Mouse (Mus musculus): ENCODE measurements around the gene Olfr976. TPM values are rescaled to one million over a fixed set of nuclear protein-coding genes. Genes with fewer than 3 reads are reported as not detected.
"Not testable (repeated sequence)": the region's sequence is repeated elsewhere in the genome, so short reads cannot be mapped to it uniquely, and the experiment has no call there.

The Olfr976 gene
- not detected in 2 replicates for polyA plus RNA-seq (2015; fragmentation: Nextera tagmentation; extraction: Ambion mirVana)

GRCm38 (mm10) chr9:39961033-39961432, at the start of gene Olfr976:
Gene Olfr976, minus strand, starts transcription at chr9:39961133.
- H3K4me1 ChIP-seq; H3K27ac ChIP-seq; H3K9ac ChIP-seq; H3K36me3 ChIP-seq; H3K9me3 ChIP-seq; H3K4me2 ChIP-seq; H3K27me3 ChIP-seq (replicated peaks); ATAC-seq (ENCODE audit: insufficient read depth, low FRiP score, low read depth); H3K4me3 ChIP-seq (replicated peaks): not testable (repeated sequence)
- WGBS = 81% methylated on average over 8 of the region's 9 CpGs

- H3K4me3 ChIP-seq (replicated peaks) = no peak within 1 kb of the TSS
- no peaks in the 10 kb centered on the region for H3K36me3 ChIP-seq
- no peaks in the 10 kb centered on the region for H3K27me3 ChIP-seq (replicated peaks)
- no peak within 1 kb of the TSS for H3K4me2 ChIP-seq
- 74% methylated on average over 1 of the region's 1 CpGs for WGBS
- no peaks in the 10 kb centered on the region for H3K9me3 ChIP-seq
- H3K9ac ChIP-seq = no peak within 1 kb of the TSS
- H3K4me1 ChIP-seq = no peaks in the 10 kb centered on the region
- no peak within 1 kb of the TSS for H3K27ac ChIP-seq
- no peak for ATAC-seq (ENCODE audit: insufficient read depth, low FRiP score, low read depth)
These were observed 48.5 kb upstream of the Olfr976 start, which contains the start of gene Olfr980 for GRCm38 (mm10) chr9:40009482-40009881. Gene Olfr980, minus strand, starts transcription at chr9:40009582.

GRCm38 (mm10) chr9:40003365-40003764, 42.4 kb upstream of the Olfr976 start, which contains the start of gene Olfr979:
Gene Olfr979, minus strand, starts transcription at chr9:40003465.
- Histone ChIP-seq H3K4me3 (replicated peaks) (no peak within 1 kb of the TSS), H3K4me1 (no peaks in the 10 kb centered on the region), H3K27me3 (replicated peaks) (no peaks in the 10 kb centered on the region), H3K9me3 (no peaks in the 10 kb centered on the region), H3K4me2 (no peak within 1 kb of the TSS), H3K36me3 (no peaks in the 10 kb centered on the region), H3K9ac (no peak within 1 kb of the TSS), H3K27ac (no peak within 1 kb of the TSS)
- ATAC-seq (ENCODE audit: insufficient read depth, low FRiP score, low read depth) = no peak
- WGBS = 97% methylated on average over 1 of the region's 1 CpGs

- H3K36me3 ChIP-seq = no peaks in the 10 kb centered on the region
- 81% methylated on average over 2 of the region's 2 CpGs for WGBS
- no peak within 1 kb of the TSS for H3K9ac ChIP-seq
- H3K4me2 ChIP-seq = no peak within 1 kb of the TSS
- no peak within 1 kb of the TSS for H3K27ac ChIP-seq
- no peaks in the 10 kb centered on the region for H3K9me3 ChIP-seq
- H3K27me3 ChIP-seq (replicated peaks) = no peaks in the 10 kb centered on the region
- ATAC-seq (ENCODE audit: insufficient read depth, low FRiP score, low read depth) = no peak
- H3K4me1 ChIP-seq = no peaks in the 10 kb centered on the region
- no peak within 1 kb of the TSS for H3K4me3 ChIP-seq (replicated peaks)
These were observed 30.9 kb upstream of the Olfr976 start, which contains the start of gene Olfr978 for GRCm38 (mm10) chr9:39991813-39992212. Gene Olfr978, plus strand, starts transcription at chr9:39992113.

GRCm38 (mm10) chr9:39976581-39977145, 15.7 kb upstream of the Olfr976 start:
- not testable (repeated sequence) for H3K36me3 ChIP-seq; H3K4me3 ChIP-seq (replicated peaks); H3K9me3 ChIP-seq; H3K4me2 ChIP-seq; H3K27me3 ChIP-seq (replicated peaks); ATAC-seq (ENCODE audit: insufficient read depth, low FRiP score, low read depth); H3K9ac ChIP-seq; H3K4me1 ChIP-seq; H3K27ac ChIP-seq
- 83% methylated on average over 1 of the region's 1 CpGs for WGBS

GRCm38 (mm10) chr9:39951946-39952345, 9.0 kb downstream of the Olfr976 start, which contains the start of gene Olfr975:
Gene Olfr975, minus strand, starts transcription at chr9:39952046.
- Histone ChIP-seq H3K4me1 (no peaks in the 10 kb centered on the region), H3K4me3 (replicated peaks) (no peak within 1 kb of the TSS), H3K4me2 (no peak within 1 kb of the TSS), H3K36me3 (no peaks in the 10 kb centered on the region), H3K27ac (no peak within 1 kb of the TSS), H3K27me3 (replicated peaks) (no peaks in the 10 kb centered on the region), H3K9ac (no peak within 1 kb of the TSS), H3K9me3 (no peaks in the 10 kb centered on the region)
- ATAC-seq (ENCODE audit: insufficient read depth, low FRiP score, low read depth) = no peak
- 68% methylated on average over 1 of the region's 1 CpGs for WGBS

DNA sequence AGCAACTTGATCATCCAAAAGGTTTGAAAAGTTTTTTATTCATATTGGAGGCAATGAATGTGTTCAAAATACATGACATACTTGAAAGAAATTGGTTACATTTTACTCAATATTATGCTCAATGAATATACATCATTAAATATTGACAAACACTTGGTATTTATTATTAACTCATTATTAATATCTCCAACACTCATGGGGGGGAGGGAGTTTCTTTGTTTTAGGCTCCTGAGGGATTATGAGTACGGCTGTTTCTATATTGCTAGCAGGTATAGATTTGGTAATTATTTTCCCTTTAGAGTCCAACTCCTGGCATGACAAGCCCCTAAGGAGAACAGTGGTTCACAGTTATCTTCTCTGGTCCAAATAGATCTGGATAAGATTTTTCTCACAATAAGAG, 23.7 kb downstream of the Olfr976 start, which contains the start of gene Olfr974:
TSS of gene Olfr974 (plus strand) at position 301 of the 400 bp plus-strand sequence.
- Histone ChIP-seq H3K4me1 (no peaks in the 10 kb centered on the region), H3K27me3 (replicated peaks) (no peaks in the 10 kb centered on the region), H3K4me3 (replicated peaks) (no peak within 1 kb of the TSS), H3K4me2 (no peak within 1 kb of the TSS), H3K9me3 (no peaks in the 10 kb centered on the region), H3K9ac (no peak within 1 kb of the TSS), H3K36me3 (no peaks in the 10 kb centered on the region), H3K27ac (no peak within 1 kb of the TSS)
- 81% methylated on average over 1 of the region's 1 CpGs for WGBS
- no peak for ATAC-seq (ENCODE audit: insufficient read depth, low FRiP score, low read depth)

- WGBS = 67% methylated on average over 1 of the region's 1 CpGs
- H3K9ac ChIP-seq; H3K36me3 ChIP-seq; H3K4me1 ChIP-seq; H3K27me3 ChIP-seq (replicated peaks); H3K9me3 ChIP-seq; H3K4me3 ChIP-seq (replicated peaks); ATAC-seq (ENCODE audit: insufficient read depth, low FRiP score, low read depth); H3K27ac ChIP-seq; H3K4me2 ChIP-seq: not testable (repeated sequence)
These were observed 32.1 kb downstream of the Olfr976 start for GRCm38 (mm10) chr9:39928837-39929236.

DNA sequence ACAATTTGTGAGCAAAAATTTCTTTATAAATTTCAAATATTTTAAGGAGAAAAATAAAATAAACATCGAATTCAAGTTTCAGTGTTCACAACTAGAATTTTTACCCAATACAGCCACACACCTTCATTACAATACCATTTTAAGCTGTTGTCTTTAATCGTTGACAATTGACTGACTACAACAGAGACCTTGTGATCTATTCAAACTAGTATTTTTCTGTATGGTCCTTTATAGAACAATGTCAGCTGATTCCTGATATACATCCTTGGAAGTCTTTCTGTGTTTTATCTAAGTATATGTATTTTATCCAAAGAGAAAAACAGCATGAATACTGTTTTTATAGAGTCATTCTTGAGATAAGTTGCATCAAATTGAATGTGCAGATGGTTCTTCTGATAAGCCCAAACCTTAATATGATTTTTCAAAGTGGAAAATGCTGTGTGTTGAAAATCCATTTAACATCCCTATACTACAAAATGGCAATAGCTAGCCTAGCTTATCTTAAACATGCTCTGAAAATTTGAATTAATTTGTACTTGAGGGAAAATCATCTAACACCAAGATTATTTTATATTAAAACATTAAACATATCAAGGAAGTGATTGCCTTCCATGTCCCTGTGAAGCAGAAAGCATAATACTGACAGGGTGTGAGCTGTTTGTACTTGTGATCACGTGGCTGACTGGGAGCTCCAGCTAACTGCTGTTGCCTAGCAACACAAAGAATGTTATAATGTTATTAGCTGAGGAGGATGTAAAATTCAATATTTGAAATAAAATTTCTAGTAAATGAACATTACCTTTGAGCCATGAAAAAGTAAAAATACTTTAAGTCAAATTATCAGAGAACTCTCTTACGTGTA, 32.7 kb downstream of the Olfr976 start:
- H3K27me3 ChIP-seq (replicated peaks); H3K36me3 ChIP-seq; H3K27ac ChIP-seq; H3K4me1 ChIP-seq; H3K4me3 ChIP-seq (replicated peaks); H3K4me2 ChIP-seq; H3K9me3 ChIP-seq; H3K9ac ChIP-seq: not testable (repeated sequence)
- no CpG with 5 or more reads among the region's 4 CpGs for WGBS
- ATAC-seq (ENCODE audit: insufficient read depth, low FRiP score, low read depth) = 0 out of 2 replicates have a peak, but pooled peaks have one; percentile 73

- H3K4me2 ChIP-seq = no peak overlapping the region
- H3K36me3 ChIP-seq = no peaks in the 10 kb centered on the region
- no peaks in the 10 kb centered on the region for H3K9me3 ChIP-seq
- H3K4me3 ChIP-seq (replicated peaks) = no peak overlapping the region
- WGBS = 71% methylated on average over 3 of the region's 3 CpGs
- no peak overlapping the region for H3K9ac ChIP-seq
- no peak overlapping the region for H3K27ac ChIP-seq
- no peak for ATAC-seq (ENCODE audit: insufficient read depth, low FRiP score, low read depth)
- no peaks in the 10 kb centered on the region for H3K4me1 ChIP-seq
- no peaks in the 10 kb centered on the region for H3K27me3 ChIP-seq (replicated peaks)
These were observed 51.0 kb downstream of the Olfr976 start for GRCm38 (mm10) chr9:39909939-39910338.

GRCm38 (mm10) chr9:39907036-39907435, 53.9 kb downstream of the Olfr976 start, which contains the start of gene Olfr229:
Gene Olfr229, plus strand, starts transcription at chr9:39907336.
- no peak for ATAC-seq (ENCODE audit: insufficient read depth, low FRiP score, low read depth)
- no peak within 1 kb of the TSS for H3K27ac ChIP-seq
- no peak within 1 kb of the TSS for H3K9ac ChIP-seq
- no peak within 1 kb of the TSS for H3K4me3 ChIP-seq (replicated peaks)
- 71% methylated on average over 2 of the region's 2 CpGs for WGBS
- no peaks in the 10 kb centered on the region for H3K4me1 ChIP-seq
- no peak within 1 kb of the TSS for H3K4me2 ChIP-seq
- H3K27me3 ChIP-seq (replicated peaks) = no peaks in the 10 kb centered on the region
- H3K9me3 ChIP-seq = no peaks in the 10 kb centered on the region
- no peaks in the 10 kb centered on the region for H3K36me3 ChIP-seq

GRCm38 (mm10) chr9:39905106-39905505, 55.8 kb downstream of the Olfr976 start:
- Histone ChIP-seq H3K9me3 (no peaks in the 10 kb centered on the region), H3K4me2 (no peak overlapping the region), H3K27me3 (replicated peaks) (no peaks in the 10 kb centered on the region), H3K4me1 (no peaks in the 10 kb centered on the region), H3K9ac (no peak overlapping the region), H3K27ac (no peak overlapping the region), H3K36me3 (no peaks in the 10 kb centered on the region), H3K4me3 (replicated peaks) (no peak overlapping the region)
- peak; percentile 22; the same call in 1 of the 2 replicates for ATAC-seq (ENCODE audit: insufficient read depth, low FRiP score, low read depth)
- WGBS = 70% methylated on average over 6 of the region's 6 CpGs
